Mouse (Mus musculus) hindbrain, embryonic 14.5 days (tissue): Measurements from ENCODE around the gene Msi1. TPM values are rescaled to one million over a fixed set of nuclear protein-coding genes. Genes with fewer than 3 reads are reported as not detected.
"Not testable (repeated sequence)": the region's sequence is repeated elsewhere in the genome, so short reads cannot be mapped to it uniquely, and the experiment has no call there.

Source experiments
- ATAC-seq: fragments of 200-750 bp; cut with Nextera tagmentation; 2 replicates; pipeline ENCODE4 v1.8.0; 2017; ENCODE audit warnings: moderate number of reproducible peaks, mild to moderate bottlenecking, moderate TSS enrichment, moderate library complexity; ENCODE audit not compliant: low FRiP score
- DNase-seq: peaks from one replicate; pipeline ENCODE4 v3.0.0-alpha.2; 2015; ENCODE audit warnings: low spot score
- H3K27ac ChIP-seq: fragments of 300-500 bp; sonication (generic); 2 replicates; pipeline ENCODE4 v1.5.1; 2014; ENCODE audit warnings: mild to moderate bottlenecking, moderate library complexity
- H3K27me3 ChIP-seq: fragments of 300-500 bp; sonication (generic); 2 replicates; pipeline ENCODE4 v1.6.1; 2014; ENCODE audit warnings: mild to moderate bottlenecking, low read length, mixed read lengths; ENCODE audit not compliant: control insufficient read depth, insufficient read depth
- H3K36me3 ChIP-seq: fragments of 300-500 bp; sonication (generic); replicated peaks from 2 replicates; pipeline ENCODE4 v1.6.1; 2014; ENCODE audit not compliant: control insufficient read depth, insufficient read depth
- H3K4me1 ChIP-seq: fragments of 300-500 bp; sonication (generic); replicated peaks from 2 replicates; pipeline ENCODE4 v1.6.1; 2014; ENCODE audit warnings: antibody characterized with exemption, low read length, mixed read lengths; ENCODE audit not compliant: control insufficient read depth, insufficient read depth
- H3K4me2 ChIP-seq: fragments of 300-500 bp; sonication (generic); replicated peaks from 2 replicates; pipeline ENCODE4 v1.6.1; 2014; ENCODE audit warnings: mild to moderate bottlenecking, moderate library complexity
- H3K4me3 ChIP-seq: fragments of 300-500 bp; sonication (generic); replicated peaks from 2 replicates; pipeline ENCODE4 v1.5.1; 2014; ENCODE audit warnings: mild to moderate bottlenecking, low read length
- H3K9ac ChIP-seq: fragments of 300-500 bp; sonication (generic); 2 replicates; pipeline ENCODE4 v1.6.1; 2014
- H3K9me3 ChIP-seq: fragments of 300-500 bp; sonication (generic); 2 replicates; pipeline ENCODE4 v1.6.1; 2016; ENCODE audit warnings: low read length; ENCODE audit not compliant: control insufficient read depth
- WGBS: fragments of 180-500 bp; shearing (Covaris S2); extraction: QIAGEN DNeasy Blood & Tissue Kit; methylation state at CpG from one replicate; pipeline ENCODE4 v1.1.7; 2014; 5-methylcytosine and 5-hydroxymethylcytosine counted together
- polyA plus RNA-seq: library from polyadenylated mRNA; unstranded; fragments of >200 nt; fragmentation: Nextera tagmentation; extraction: Ambion mirVana; gene quantifications from 2 replicates; pipeline ENCODE4 v1.2.1, GENCODE M21; 2014

Msi1 gene
- polyA plus RNA-seq, 1 experiment from 2014 or later = 60.2 TPM

DNA sequence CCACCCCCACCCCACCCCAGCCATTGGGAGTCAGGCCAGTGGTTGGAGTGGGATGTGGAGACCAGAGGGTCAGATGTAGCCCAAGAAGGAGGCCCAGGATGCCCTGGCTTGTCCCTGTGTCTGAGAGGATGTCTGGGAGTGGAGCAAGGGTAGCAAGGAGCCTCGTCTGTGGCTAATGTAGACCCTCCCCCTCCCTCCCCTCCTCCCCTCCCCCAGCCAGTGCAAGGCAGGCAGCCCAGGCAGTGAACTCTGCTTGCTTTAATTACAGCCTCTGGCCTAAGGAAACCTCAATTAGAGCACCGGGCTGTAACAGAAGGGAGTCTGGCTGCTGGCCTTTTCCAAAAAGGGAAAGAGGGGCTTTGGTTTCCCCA lies 8.5 kb downstream of the Msi1 start:
- DNase-seq (no peak), ATAC-seq (no peak)
- Histone ChIP-seq H3K9ac (peak overlapping the region; percentile 80), H3K4me3 (no peak overlapping the region), H3K4me1 (peaks cover 70% of the 10 kb centered on the region), H3K9me3 (no peaks in the 10 kb centered on the region), H3K36me3 (peaks cover 54% of the 10 kb centered on the region), H3K27ac (peak overlapping the region; percentile 100), H3K4me2 (peak overlapping the region; percentile 83), H3K27me3 (no peaks in the 10 kb centered on the region)
- WGBS = 0% methylated on average over 2 of the region's 2 CpGs

DNA sequence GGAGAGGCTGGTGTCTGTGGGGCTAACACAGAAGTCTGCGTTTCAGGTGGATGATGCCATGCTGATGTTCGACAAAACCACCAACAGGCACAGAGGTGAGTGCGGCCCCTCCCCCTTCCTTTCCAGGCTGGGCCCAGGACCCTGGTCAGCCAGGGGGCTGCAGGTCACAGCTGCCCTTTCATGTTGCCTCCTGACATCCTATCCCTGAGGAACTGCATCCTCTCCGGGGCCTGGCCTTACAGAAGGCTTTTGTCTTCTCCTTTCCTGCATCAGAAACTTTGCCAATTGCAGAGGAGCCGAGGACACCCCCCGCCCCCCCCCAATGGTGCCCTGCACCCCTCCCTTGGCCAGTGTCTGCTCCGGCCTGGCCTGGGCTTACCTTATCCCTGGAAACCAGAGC lies 9.3 kb downstream of the Msi1 start:
- Histone ChIP-seq H3K27me3 (no peaks in the 10 kb centered on the region), H3K4me3 (no peak overlapping the region), H3K36me3 (peaks cover 55% of the 10 kb centered on the region), H3K9me3 (no peaks in the 10 kb centered on the region), H3K4me2 (peak overlapping the region; percentile 83), H3K27ac (peak overlapping the region; percentile 100), H3K9ac (peak overlapping the region; percentile 80), H3K4me1 (peaks cover 62% of the 10 kb centered on the region)
- DNase-seq (no peak), ATAC-seq (no peak)
- WGBS = 22% methylated on average over 7 of the region's 7 CpGs

DNA sequence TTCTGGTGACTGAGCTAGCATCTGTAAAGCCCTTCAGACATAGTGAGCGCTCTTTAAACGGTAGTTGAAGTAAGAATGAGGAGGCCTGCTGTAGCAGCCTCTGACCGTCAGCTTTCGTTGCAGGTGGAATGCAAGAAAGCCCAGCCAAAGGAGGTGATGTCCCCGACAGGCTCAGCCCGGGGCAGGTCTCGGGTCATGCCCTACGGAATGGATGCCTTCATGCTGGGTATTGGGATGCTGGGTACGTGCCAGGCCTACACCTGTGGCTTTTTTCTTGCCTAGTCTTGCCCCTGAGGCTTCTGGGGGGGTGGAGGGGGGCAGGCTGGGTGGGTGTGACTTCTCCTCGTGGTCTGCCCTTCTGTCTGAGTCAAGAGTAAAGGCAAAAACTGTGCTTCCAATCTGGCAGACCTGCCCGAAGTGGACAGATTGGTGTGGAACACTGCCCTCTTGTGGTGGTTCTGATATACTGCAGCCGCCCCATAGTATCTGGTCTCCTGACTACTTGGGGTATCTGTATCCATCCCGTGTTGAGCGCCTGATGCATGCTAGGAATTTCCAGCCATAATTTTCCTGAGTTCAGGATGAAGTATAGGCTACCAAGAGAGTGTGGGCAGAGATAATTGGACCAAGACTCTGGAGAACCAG lies 11.9 kb downstream of the Msi1 start:
- DNase-seq (peak; percentile 92), ATAC-seq (no peak)
- H3K27ac ChIP-seq = peak overlapping the region; percentile 55; the same call in 1 of the 2 replicates
- H3K36me3 ChIP-seq = peaks cover 76% of the 10 kb centered on the region
- H3K27me3 ChIP-seq = no peaks in the 10 kb centered on the region
- no peak overlapping the region for H3K4me3 ChIP-seq
- peaks cover 36% of the 10 kb centered on the region for H3K4me1 ChIP-seq
- 29% methylated on average over 14 of the region's 14 CpGs for WGBS
- H3K9me3 ChIP-seq = no peaks in the 10 kb centered on the region
- H3K4me2 ChIP-seq = no peak overlapping the region; the same call in 1 of the 2 replicates
- no peak overlapping the region for H3K9ac ChIP-seq

DNA sequence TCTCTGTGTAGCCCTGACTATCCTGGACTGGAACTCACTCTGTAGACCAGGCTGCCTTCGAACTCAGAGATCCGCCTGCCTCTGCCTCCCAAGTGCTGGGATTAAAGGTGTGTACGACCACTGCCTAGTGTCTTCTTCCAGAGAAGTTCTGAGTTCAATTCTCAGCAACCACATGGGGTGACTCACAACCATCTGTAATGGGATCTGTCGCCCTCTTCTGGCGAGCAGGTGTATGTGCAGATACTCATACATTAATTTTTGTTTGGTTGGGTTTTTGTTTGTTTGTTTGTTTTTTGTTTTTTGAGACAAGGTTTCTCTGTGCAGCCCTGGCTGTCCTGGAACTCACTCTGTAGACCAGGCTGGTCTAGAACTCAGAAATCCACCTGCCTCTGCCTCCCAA lies 13.3 kb downstream of the Msi1 start:
- not testable (repeated sequence) for H3K9me3 ChIP-seq, H3K4me2 ChIP-seq, DNase-seq, H3K27ac ChIP-seq, H3K9ac ChIP-seq, H3K4me3 ChIP-seq, ATAC-seq, H3K27me3 ChIP-seq
- WGBS = 75% methylated on average over 5 of the region's 5 CpGs
- peaks cover 89% of the 10 kb centered on the region for H3K36me3 ChIP-seq
- H3K4me1 ChIP-seq = peaks cover 22% of the 10 kb centered on the region

DNA sequence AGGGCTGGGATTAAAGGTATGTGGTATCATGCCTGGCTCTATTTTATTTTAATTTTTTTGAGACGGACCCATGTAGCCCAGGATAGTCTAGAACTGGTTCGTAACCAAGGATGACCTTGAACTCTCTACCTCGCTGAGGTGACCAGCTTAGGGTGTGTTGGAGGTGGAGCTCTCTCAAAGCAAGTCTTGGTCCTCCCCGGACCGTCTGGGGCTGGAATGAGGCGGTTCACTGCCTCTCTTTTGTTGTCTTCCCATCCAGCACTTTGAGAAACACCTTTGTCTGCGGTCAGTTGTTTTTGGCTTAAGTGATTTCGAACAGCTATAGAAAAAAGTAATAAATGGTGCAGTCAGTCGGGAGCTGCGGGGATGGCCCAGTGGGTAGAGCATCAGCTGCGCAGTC lies 14.7 kb downstream of the Msi1 start:
- no peak for ATAC-seq
- WGBS = 74% methylated on average over 11 of the region's 11 CpGs
- H3K4me2 ChIP-seq = no peak overlapping the region

DNA sequence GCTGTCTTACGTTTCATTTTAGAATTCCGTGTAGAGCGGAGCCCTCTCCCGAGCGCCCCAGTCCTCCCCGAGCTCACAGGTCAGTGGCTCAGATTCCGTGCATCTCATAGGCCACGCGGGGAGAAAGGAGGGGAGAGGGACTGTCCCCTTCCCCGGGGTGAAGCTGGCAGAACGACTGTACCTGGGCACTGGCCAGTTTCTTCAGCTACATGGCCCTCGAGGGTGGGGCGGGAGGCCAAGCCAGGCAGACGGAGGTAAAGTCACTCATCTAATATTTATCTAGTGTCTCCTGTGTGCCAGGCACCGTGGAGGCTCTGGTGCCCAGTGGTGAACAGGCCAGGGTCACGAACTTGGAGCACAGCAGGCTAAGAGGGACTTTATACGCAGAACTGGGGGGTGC lies 17.7 kb downstream of the Msi1 start:
- Histone ChIP-seq H3K9me3 (no peaks in the 10 kb centered on the region), H3K36me3 (peaks cover 98% of the 10 kb centered on the region), H3K9ac (no peak overlapping the region), H3K4me3 (no peak overlapping the region), H3K4me2 (no peak overlapping the region), H3K27ac (no peak overlapping the region), H3K4me1 (no peaks in the 10 kb centered on the region), H3K27me3 (no peaks in the 10 kb centered on the region)
- ATAC-seq (no peak), DNase-seq (no peak)
- 85% methylated on average over 17 of the region's 17 CpGs for WGBS

More for the DNA sequence above, 14.7 kb downstream of the Msi1 start:
- Histone ChIP-seq H3K4me3 (no peak overlapping the region), H3K27me3 (no peaks in the 10 kb centered on the region), H3K36me3 (peaks cover 88% of the 10 kb centered on the region), H3K27ac (no peak overlapping the region), H3K9ac (no peak overlapping the region), H3K9me3 (no peaks in the 10 kb centered on the region), H3K4me1 (peaks cover 8% of the 10 kb centered on the region; the same call in 1 of the 2 replicates)
- DNase-seq = no peak

DNA sequence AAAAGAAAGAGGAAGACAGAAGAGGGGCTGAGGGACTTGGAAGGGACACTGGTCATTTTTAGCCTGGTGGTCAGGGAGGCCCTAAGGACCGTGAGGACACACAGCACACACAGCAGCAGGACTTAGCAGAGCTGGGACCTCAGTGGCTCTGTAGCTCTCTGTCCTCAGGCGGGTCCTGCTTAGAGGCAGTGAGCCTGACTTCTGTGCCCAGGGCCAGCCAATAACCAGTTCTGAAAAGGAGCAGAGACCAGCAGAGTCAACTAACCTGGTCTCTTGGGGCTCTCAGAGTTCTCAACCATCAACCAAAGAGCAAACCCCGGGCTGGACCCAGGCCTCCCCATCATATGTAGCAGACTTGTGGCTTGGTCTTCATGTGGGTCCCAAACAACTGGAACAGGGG lies 19.8 kb downstream of the Msi1 start:
- Histone ChIP-seq H3K27ac (no peak overlapping the region), H3K4me3 (no peak overlapping the region), H3K36me3 (peaks cover 98% of the 10 kb centered on the region), H3K9ac (no peak overlapping the region), H3K4me1 (no peaks in the 10 kb centered on the region), H3K27me3 (no peaks in the 10 kb centered on the region), H3K9me3 (no peaks in the 10 kb centered on the region), H3K4me2 (no peak overlapping the region)
- 88% methylated on average over 3 of the region's 3 CpGs for WGBS
- ATAC-seq (no peak), DNase-seq (no peak)

DNA sequence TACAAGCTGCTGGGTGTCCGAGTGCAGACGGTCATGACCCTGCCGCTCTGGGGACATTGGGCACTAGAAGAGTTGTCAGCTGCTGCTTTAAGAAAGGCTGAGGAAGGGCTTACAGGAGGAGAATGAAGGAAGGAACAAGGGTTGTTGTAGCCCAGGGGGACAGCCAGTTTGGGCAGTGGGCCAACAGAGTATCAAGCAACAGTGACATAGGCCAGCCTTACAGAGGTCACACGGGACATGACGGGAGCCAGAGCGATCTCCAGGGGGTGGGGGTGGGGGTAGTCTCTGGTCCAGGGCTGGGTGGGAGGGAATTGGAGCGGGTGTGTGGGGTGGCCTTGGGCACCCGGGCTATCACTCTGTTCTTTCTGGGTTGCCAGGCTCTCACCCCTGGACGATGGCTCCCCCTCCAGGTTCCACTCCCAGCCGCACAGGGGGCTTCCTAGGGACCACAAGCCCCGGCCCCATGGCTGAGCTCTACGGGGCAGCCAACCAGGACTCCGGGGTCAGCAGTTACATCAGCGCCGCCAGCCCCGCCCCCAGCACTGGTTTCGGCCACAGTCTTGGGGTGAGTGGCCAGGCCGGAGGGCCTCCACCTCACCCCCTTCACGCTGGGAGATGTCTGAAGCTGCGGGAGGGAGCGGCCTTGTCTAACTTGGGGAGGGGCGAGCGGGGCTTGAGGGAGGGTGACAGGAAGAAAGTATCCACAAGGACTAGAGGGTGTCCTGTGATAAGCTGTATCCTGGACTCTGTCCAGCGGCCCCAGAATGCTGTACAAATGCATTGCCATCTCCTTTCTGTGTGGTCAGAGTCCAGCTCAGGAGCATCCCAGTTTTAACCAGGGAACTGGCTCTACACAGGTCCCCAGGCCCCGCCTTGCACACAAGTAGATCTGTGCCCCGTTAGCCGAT lies 21.3 kb downstream of the Msi1 start:
- Histone ChIP-seq H3K4me3 (no peak overlapping the region), H3K36me3 (peaks cover 90% of the 10 kb centered on the region), H3K27ac (no peak overlapping the region), H3K27me3 (no peaks in the 10 kb centered on the region), H3K9me3 (no peaks in the 10 kb centered on the region), H3K9ac (no peak overlapping the region), H3K4me2 (no peak overlapping the region), H3K4me1 (no peaks in the 10 kb centered on the region)
- 90% methylated on average over 26 of the region's 27 CpGs for WGBS
- no peak for ATAC-seq
- no peak for DNase-seq

DNA sequence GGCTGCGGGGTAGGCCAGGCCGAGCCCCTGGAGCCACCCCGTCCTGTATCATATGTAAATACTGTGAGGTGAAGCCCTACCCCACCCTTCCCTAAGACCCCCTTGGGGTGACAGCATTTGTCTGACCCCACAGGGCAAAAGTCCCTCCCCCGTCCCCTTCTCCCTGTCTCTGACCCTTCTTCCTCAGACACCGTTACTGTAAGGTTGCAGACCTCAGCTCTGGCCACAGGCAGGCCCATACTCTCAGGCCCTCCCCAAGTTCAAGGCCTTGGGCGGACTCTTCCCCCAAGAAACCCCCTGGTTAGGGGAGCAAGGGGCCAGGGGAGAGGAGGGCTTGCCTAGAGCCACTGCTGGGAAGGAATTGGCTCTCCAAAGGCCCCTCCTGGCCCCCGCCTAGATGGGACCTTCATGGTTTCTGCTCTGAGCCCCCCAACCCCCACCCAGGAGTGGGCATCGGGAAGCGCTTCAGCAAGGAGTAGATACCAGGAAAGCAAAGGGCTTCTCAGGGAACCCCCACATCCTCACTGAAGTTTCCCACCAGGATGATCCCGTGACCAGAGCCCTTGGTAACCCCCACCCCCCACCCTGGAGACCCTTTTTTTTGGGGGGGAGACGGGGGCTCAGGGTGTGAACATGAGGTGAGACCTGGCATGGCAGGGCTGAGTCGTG lies 25.2 kb downstream of the Msi1 start:
- WGBS = 79% methylated on average over 12 of the region's 12 CpGs
- Histone ChIP-seq H3K36me3 (peaks cover 53% of the 10 kb centered on the region), H3K9me3 (no peaks in the 10 kb centered on the region), H3K4me3 (no peak overlapping the region), H3K4me1 (no peaks in the 10 kb centered on the region), H3K27me3 (no peaks in the 10 kb centered on the region), H3K4me2 (no peak overlapping the region), H3K9ac (no peak overlapping the region), H3K27ac (no peak overlapping the region)
- DNase-seq (no peak), ATAC-seq (0 out of 2 replicates have a peak, but pooled peaks have one; percentile 10)
